Mouse (Mus musculus) bone marrow, adult 2 months (tissue): ENCODE results near the gene Gm45021.

Experiments used
- CTCF ChIP-seq: fragments of 200-500 bp; IDR thresholded peaks from 2 replicates; pipeline ENCODE4 v1.5.1; 2011; ENCODE audit warnings: low read length, control low read depth; ENCODE audit not compliant: control insufficient read depth, insufficient read depth
- POLR2A ChIP-seq: fragments of 200-500 bp; IDR thresholded peaks from 2 replicates; pipeline ENCODE4 v1.6.1; 2011; ENCODE audit warnings: low read depth, mild to moderate bottlenecking, control low read depth, low read length, borderline replicate concordance; ENCODE audit not compliant: control insufficient read depth

- no peak for TF ChIP-seq CTCF
- no peak for TF ChIP-seq POLR2A
These were observed 23.6 kb upstream of the Gm45021 start for GRCm38 (mm10) chr6:48565693-48566310.
